Mouse (Mus musculus) kidney, adult 2 months (tissue): ENCODE results near the gene Cldn20. TPM values are rescaled to one million over a fixed set of nuclear protein-coding genes. Genes with fewer than 3 reads are reported as not detected.
A peak's percentile ranks its signal among the peaks of the same experiment; 100 is the strongest.

Source experiments
- DNase-seq: peaks from one replicate; pipeline ENCODE4 v3.0.0; 2021
- H3K27ac ChIP-seq: fragments of 200-500 bp; 2 replicates; pipeline ENCODE4 v1.5.1; 2012; ENCODE audit warnings: low read depth, low read length, control low read depth, inconsistent platforms; ENCODE audit not compliant: insufficient read depth
- H3K27me3 ChIP-seq: fragments of 200-500 bp; replicated peaks from 2 replicates; pipeline ENCODE4 v1.6.1; 2012; ENCODE audit warnings: mild to moderate bottlenecking, moderate library complexity, low read length, inconsistent platforms; ENCODE audit not compliant: control insufficient read depth, insufficient read depth
- H3K36me3 ChIP-seq: fragments of 200-500 bp; 2 replicates; pipeline ENCODE4 v1.6.1; 2012; ENCODE audit warnings: mild to moderate bottlenecking, moderate library complexity, low read length, inconsistent platforms; ENCODE audit not compliant: control insufficient read depth, insufficient read depth
- H3K4me1 ChIP-seq: fragments of 200-500 bp; 2 replicates; pipeline ENCODE4 v1.6.1; 2011; ENCODE audit warnings: low read length; ENCODE audit not compliant: control insufficient read depth, insufficient read depth
- H3K4me3 ChIP-seq: fragments of 200-500 bp; 2 replicates; pipeline ENCODE4 v1.5.1; 2011; ENCODE audit warnings: mild to moderate bottlenecking, low read depth, low read length, control low read depth; ENCODE audit not compliant: insufficient read depth
- CTCF ChIP-seq: fragments of 200-500 bp; conservative IDR thresholded peaks from 2 replicates; pipeline ENCODE4 v1.5.1; 2011; ENCODE audit warnings: low read depth, mild to moderate bottlenecking, control low read depth, low read length, moderate library complexity, mixed read lengths; ENCODE audit not compliant: insufficient read depth, insufficient read length
- POLR2A ChIP-seq: fragments of 200-500 bp; IDR thresholded peaks from one replicate; pipeline ENCODE4 v1.6.1; 2011; ENCODE audit warnings: low read depth, low read length, control low read depth
- WGBS: fragments of 180-500 bp; shearing (Covaris S2); methylation state at CpG from one replicate; pipeline ENCODE4 v1.1.7; 2018; 5-methylcytosine and 5-hydroxymethylcytosine counted together
- polyA plus RNA-seq: library from polyadenylated mRNA; depleted of rRNA; stranded (reverse); fragments of >200 nt; gene quantifications from 2 replicates; pipeline ENCODE4 v1.2.3, GENCODE M21; 2012; rRNA removed

The Cldn20 gene
- 0.48 TPM in 1 of 2 replicates, not detected in the other for polyA plus RNA-seq

GRCm38 (mm10) chr17:3532254-3532653, at the start of gene Cldn20:
TSS of gene Cldn20 (plus strand) at chr17:3532554.
- no peaks in the 10 kb centered on the region for H3K36me3 ChIP-seq
- DNase-seq = no peak
- no peaks in the 10 kb centered on the region for H3K4me1 ChIP-seq
- WGBS = 90% methylated on average over 4 of the region's 4 CpGs
- no peaks in the 10 kb centered on the region for H3K27me3 ChIP-seq
- no peak within 1 kb of the TSS for H3K4me3 ChIP-seq
- TF ChIP-seq CTCF (no peak), POLR2A (no peak)
- H3K27ac ChIP-seq = no peak within 1 kb of the TSS

DNA sequence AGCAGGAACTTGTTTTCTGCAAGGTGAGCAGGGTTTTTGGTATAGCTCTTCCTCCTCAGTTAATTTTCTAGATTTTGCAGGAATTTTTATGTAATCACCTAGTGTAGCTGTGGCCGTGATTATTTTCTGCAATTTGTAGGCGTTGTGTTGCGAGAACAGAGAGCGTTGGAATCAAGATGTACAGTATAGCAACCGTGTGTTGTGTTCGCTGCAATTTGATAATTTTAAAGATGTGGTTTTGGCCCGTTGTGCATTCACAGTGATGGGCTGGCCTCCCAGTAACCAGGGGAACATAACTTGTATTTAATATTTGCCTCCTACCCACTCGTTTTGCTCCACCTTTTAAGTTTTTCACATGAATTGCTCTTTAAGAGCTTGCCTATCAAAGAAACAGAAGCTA, 49.3 kb upstream of the Cldn20 start:
- H3K36me3 ChIP-seq = no peaks in the 10 kb centered on the region
- TF ChIP-seq POLR2A = no peak
- TF ChIP-seq CTCF = no peak
- H3K4me3 ChIP-seq = no peak overlapping the region
- H3K4me1 ChIP-seq = peaks cover 4% of the 10 kb centered on the region; the same call in 1 of the 2 replicates
- H3K27me3 ChIP-seq = no peaks in the 10 kb centered on the region
- no peak for DNase-seq
- 89% methylated on average over 8 of the region's 8 CpGs for WGBS
- H3K27ac ChIP-seq = no peak overlapping the region

- H3K27me3 ChIP-seq = no peaks in the 10 kb centered on the region
- TF ChIP-seq CTCF = no peak
- TF ChIP-seq POLR2A = no peak
- no peak for DNase-seq
- WGBS = 86% methylated on average over 7 of the region's 7 CpGs
- H3K4me1 ChIP-seq = peaks cover 10% of the 10 kb centered on the region; the same call in 1 of the 2 replicates
- no peak overlapping the region for H3K27ac ChIP-seq
- H3K4me3 ChIP-seq = no peak overlapping the region
- no peaks in the 10 kb centered on the region for H3K36me3 ChIP-seq
Observed at GRCm38 (mm10) chr17:3485851-3486250, 46.5 kb upstream of the Cldn20 start.

DNA sequence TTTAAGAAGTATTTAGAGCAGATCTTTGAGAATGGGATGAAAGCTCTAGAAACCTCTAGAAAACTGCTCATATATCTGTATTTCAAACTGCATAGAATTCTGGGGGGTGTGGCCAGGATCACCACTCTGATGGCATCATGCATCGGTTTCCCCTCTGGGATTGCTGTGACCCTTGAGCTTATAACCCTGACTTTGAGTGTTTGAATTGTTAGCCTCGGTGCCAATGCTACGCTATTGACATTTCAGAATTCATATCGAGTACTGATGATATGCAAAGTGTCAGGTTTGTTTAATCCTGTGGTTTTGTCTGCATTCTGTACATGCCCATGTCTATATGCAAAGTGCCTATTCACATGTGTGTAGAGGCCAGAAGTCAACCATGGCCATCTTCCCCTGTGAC, 45.1 kb upstream of the Cldn20 start:
- no peak for DNase-seq
- Histone ChIP-seq H3K4me1 (peaks cover 17% of the 10 kb centered on the region; the same call in 1 of the 2 replicates), H3K4me3 (no peak overlapping the region), H3K36me3 (no peaks in the 10 kb centered on the region), H3K27ac (no peak overlapping the region), H3K27me3 (no peaks in the 10 kb centered on the region)
- no peak for TF ChIP-seq CTCF
- TF ChIP-seq POLR2A = no peak
- WGBS = 95% methylated on average over 4 of the region's 4 CpGs

- 65% methylated on average over 12 of the region's 12 CpGs for WGBS
- Histone ChIP-seq H3K27me3 (no peaks in the 10 kb centered on the region), H3K27ac (peak overlapping the region; percentile 77), H3K36me3 (no peaks in the 10 kb centered on the region), H3K4me1 (peaks cover 17% of the 10 kb centered on the region; the same call in 1 of the 2 replicates), H3K4me3 (peak overlapping the region; percentile 21; the same call in 1 of the 2 replicates)
- DNase-seq = peak; percentile 69
- TF ChIP-seq CTCF = no peak
- TF ChIP-seq POLR2A = no peak
Observed at GRCm38 (mm10) chr17:3487721-3488601, 44.4 kb upstream of the Cldn20 start.

DNA sequence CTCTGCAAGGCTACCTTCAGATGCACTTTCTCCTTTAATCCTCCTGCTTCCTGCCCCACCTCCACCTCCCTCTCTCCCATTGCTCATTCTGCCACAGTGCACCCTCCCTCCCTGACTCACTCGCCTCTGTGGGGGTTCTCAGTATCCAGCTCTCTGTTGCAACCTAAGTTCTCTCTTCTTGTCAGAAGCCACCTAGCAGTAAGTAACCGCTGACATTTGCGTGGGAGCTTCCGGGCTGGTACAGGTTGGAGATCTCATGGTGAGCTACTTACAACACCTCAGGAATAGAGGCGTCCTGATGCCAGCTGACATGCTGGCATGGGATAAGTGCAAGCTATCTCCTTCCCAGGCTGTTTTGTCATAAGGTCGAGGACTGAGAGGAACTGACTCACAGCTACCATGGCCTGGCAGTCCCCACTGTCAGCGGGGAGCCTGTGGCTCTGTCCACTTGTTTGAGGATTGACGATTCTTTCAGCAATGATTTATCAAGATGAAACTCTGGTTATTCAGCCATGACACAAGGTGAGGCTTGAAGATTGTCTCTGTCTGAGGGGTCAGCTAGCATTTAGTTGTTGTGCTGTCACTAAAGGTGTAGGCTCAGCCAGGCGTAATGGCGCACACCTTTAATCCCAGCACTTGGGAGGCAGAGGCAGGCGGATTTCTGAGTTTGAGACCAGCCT, 42.0 kb upstream of the Cldn20 start:
- no peak for TF ChIP-seq CTCF
- no peak for TF ChIP-seq POLR2A
- Histone ChIP-seq H3K36me3 (no peaks in the 10 kb centered on the region), H3K4me3 (peak overlapping the region; percentile 10; the same call in 1 of the 2 replicates), H3K4me1 (peaks cover 19% of the 10 kb centered on the region), H3K27me3 (no peaks in the 10 kb centered on the region), H3K27ac (peak overlapping the region; percentile 7)
- 64% methylated on average over 11 of the region's 11 CpGs for WGBS
- DNase-seq = peak; percentile 54

DNA sequence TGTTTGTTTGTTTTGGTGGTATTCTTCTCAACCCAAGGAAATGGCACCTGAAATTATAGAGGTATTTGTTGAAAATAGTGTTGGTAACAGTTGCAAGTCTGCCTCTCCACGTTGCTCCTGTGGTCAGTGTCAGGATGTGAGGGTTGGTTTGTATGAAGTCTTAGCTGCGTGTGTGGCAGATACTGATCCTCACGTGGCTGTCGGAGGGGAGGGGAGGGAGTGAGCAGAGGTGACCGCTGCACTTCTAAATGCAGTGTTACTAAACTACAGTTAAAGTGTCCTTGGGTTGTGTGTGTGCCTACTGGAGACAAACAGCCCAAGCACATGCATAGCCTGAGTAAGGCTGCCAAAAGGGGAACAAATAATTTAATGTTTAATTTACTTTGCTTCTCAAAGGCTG, 41.3 kb upstream of the Cldn20 start:
- Histone ChIP-seq H3K4me3 (no peak overlapping the region), H3K36me3 (no peaks in the 10 kb centered on the region), H3K27me3 (no peaks in the 10 kb centered on the region), H3K4me1 (peaks cover 25% of the 10 kb centered on the region), H3K27ac (peak overlapping the region; percentile 1; the same call in 1 of the 2 replicates)
- no peak for TF ChIP-seq CTCF
- no peak for TF ChIP-seq POLR2A
- 65% methylated on average over 5 of the region's 5 CpGs for WGBS
- DNase-seq = peak; percentile 16
